ENCODE assay signal across 21 mouse cellular contexts in genomic region chr19:42258031-42258430, GRCm38 (mm10). TPM values are rescaled to one million over a fixed set of nuclear protein-coding genes. Genes with fewer than 3 reads are reported as not detected.
A peak's percentile ranks its signal among the peaks of the same experiment; 100 is the strongest.
DNase-seq lines count a peak whose midpoint lies in the region; ATAC-seq lines count a peak whose summit lies in the region.
"Had no signal": no experiment of that assay in that cellular context is flagged by ENCODE, and none has a peak within 500 bp of the region (broad histone marks: within the 10 kb centered on the region; RNA-seq: fewer than 3 reads in every experiment).

No protein-coding gene starts in this region.

- ATAC-seq in midbrain, embryonic 15.5 days (replicated peaks) = no peak
- ATAC-seq in midbrain, embryonic 11.5 days (ENCODE audit: low FRiP score) = no peak
- no peak for ATAC-seq in granulocyte monocyte progenitor cell, adult 5-6 weeks (replicated peaks; ENCODE audit: poor library complexity, severe bottlenecking)
- ATAC-seq: intestine, postnatal 0 days had no signal

- DNase-seq in midbrain, embryonic 11.5 days (ENCODE audit: low spot score, missing footprints) = no peak
- DNase-seq in NIH3T3 (ENCODE audit: low read depth) = peak; percentile 94
- peak; percentile 87 for DNase-seq in cerebellum, adult 9-10 months
- DNase-seq in telencephalon, adult 2 months (ENCODE audit: low read depth, low spot score) = peak; percentile 46
- no peak for DNase-seq in spleen, postnatal 10 days (ENCODE audit: low spot score in 2 of 2)
- DNase-seq: adrenal gland, postnatal 10 days; gastrocnemius, postnatal 14 days; heart, postnatal 36 days; kidney, postnatal 14 days; liver, embryonic 13.5 days; spleen, adult 18-20 months had no signal

- peaks cover 29% of the 10 kb centered on the region for H3K4me1 ChIP-seq in midbrain, embryonic 15.5 days
- no peaks in the 10 kb centered on the region; the same call in 1 of the 2 replicates for H3K4me1 ChIP-seq in midbrain, embryonic 11.5 days (ENCODE audit: control insufficient read depth, insufficient read depth, low read length)

- no peaks in the 10 kb centered on the region for H3K9me3 ChIP-seq in midbrain, embryonic 15.5 days
- no peaks in the 10 kb centered on the region for H3K9me3 ChIP-seq in midbrain, embryonic 11.5 days (ENCODE audit: control insufficient read depth, low read length)
- H3K9me3 ChIP-seq: embryonic facial prominence, embryonic 13.5 days; limb, embryonic 10.5 days; liver, embryonic 13.5 days; neural tube, embryonic 12.5 days had no signal

- H3K27me3 ChIP-seq in midbrain, embryonic 15.5 days (replicated peaks) = no peaks in the 10 kb centered on the region
- peaks cover 4% of the 10 kb centered on the region; the same call in 1 of the 2 replicates for H3K27me3 ChIP-seq in midbrain, embryonic 11.5 days (ENCODE audit: control insufficient read depth, insufficient read depth, low read length)

- no peak overlapping the region for H3K27ac ChIP-seq in midbrain, embryonic 15.5 days
- no peak overlapping the region for H3K27ac ChIP-seq in midbrain, embryonic 11.5 days (ENCODE audit: low read depth, low read length)
- H3K27ac ChIP-seq: embryonic facial prominence, embryonic 13.5 days; limb, embryonic 10.5 days; liver, embryonic 13.5 days; neural tube, embryonic 12.5 days had no signal

- 0 out of 2 replicates have a peak overlapping the region, but pooled peaks have one; percentile 1 for H3K4me2 ChIP-seq in midbrain, embryonic 15.5 days
- no peak overlapping the region for H3K4me2 ChIP-seq in midbrain, embryonic 11.5 days
- H3K4me2 ChIP-seq: embryonic facial prominence, embryonic 13.5 days; heart, embryonic 11.5 days; liver, embryonic 13.5 days had no signal

- no peak overlapping the region for H3K4me3 ChIP-seq in midbrain, embryonic 15.5 days
- no peak overlapping the region for H3K4me3 ChIP-seq in midbrain, embryonic 11.5 days (ENCODE audit: low read depth, low read length)
- H3K4me3 ChIP-seq: embryonic facial prominence, embryonic 13.5 days; limb, embryonic 10.5 days; liver, embryonic 13.5 days; neural tube, embryonic 12.5 days had no signal

- no peaks in the 10 kb centered on the region; the same call in 1 of the 2 replicates for H3K36me3 ChIP-seq in midbrain, embryonic 15.5 days (replicated peaks)
- no peaks in the 10 kb centered on the region for H3K36me3 ChIP-seq in midbrain, embryonic 11.5 days (ENCODE audit: control insufficient read depth, insufficient read depth, low read length)
- H3K36me3 ChIP-seq: embryonic facial prominence, embryonic 13.5 days; limb, embryonic 10.5 days; liver, embryonic 13.5 days; neural tube, embryonic 12.5 days had no signal

- H3K9ac ChIP-seq in midbrain, embryonic 15.5 days = no peak overlapping the region
- no peak overlapping the region for H3K9ac ChIP-seq in midbrain, embryonic 11.5 days (ENCODE audit: low read length)
- H3K9ac ChIP-seq: embryonic facial prominence, embryonic 13.5 days; liver, embryonic 13.5 days; neural tube, embryonic 12.5 days had no signal

- WGBS in midbrain, embryonic 15.5 days = 80% methylated on average over 3 of the region's 3 CpGs
- 92% methylated on average over 3 of the region's 3 CpGs for WGBS in midbrain, embryonic 11.5 days

RNA-seq across cellular contexts. Expression of gene Golga7b, which starts 10.7 kb away (rescaled TPM):
- 62.7 and 65.5 TPM in 2 replicates for polyA plus RNA-seq in midbrain, embryonic 15.5 days (2015; fragmentation: Nextera tagmentation; extraction: Ambion mirVana)
- 2.3 and 2.8 TPM in 2 replicates for polyA plus RNA-seq in midbrain, embryonic 11.5 days (2014; fragmentation: Nextera tagmentation; extraction: Ambion mirVana)
- total RNA-seq in granulocyte monocyte progenitor cell, adult 5-6 weeks (2014; fragmentation: Nextera tagmentation) = not detected in 2 replicates
- not detected in 2 replicates for total RNA-seq in granulocyte monocyte progenitor cell, adult 5-6 weeks (2017)
- total RNA-seq: megakaryocyte-erythroid progenitor cell, adult 5-6 weeks had no signal
- polyA plus RNA-seq: limb, embryonic 10.5 days; lung, postnatal 0 days had no signal

RNA-seq across cellular contexts. Expression of gene Sfrp5, which starts 56.0 kb away (rescaled TPM):
- 1.1 and 1.3 TPM in 2 replicates for polyA plus RNA-seq in midbrain, embryonic 15.5 days (2015; fragmentation: Nextera tagmentation; extraction: Ambion mirVana)
- 0.11 and 0.14 TPM in 2 replicates for polyA plus RNA-seq in midbrain, embryonic 11.5 days (2014; fragmentation: Nextera tagmentation; extraction: Ambion mirVana)
- not detected in 2 replicates for total RNA-seq in granulocyte monocyte progenitor cell, adult 5-6 weeks (2014; fragmentation: Nextera tagmentation)
- not detected in 2 replicates for total RNA-seq in granulocyte monocyte progenitor cell, adult 5-6 weeks (2017)
- total RNA-seq: layer of hippocampus, postnatal 25 days; megakaryocyte-erythroid progenitor cell, adult 5-6 weeks had no signal
- polyA plus RNA-seq: lung, postnatal 0 days had no signal

Comparison
In these comparisons a context has a peak if more than half of its experiments do, and no peak if none do; other contexts are left out.
1. RNA of gene Golga7b, which starts 10.7 kb away (polyA plus RNA-seq): 62.7 to 65.5 TPM in midbrain, embryonic 15.5 days; 2.3 to 2.8 TPM in midbrain, embryonic 11.5 days; every median in the first group is over 10 times any median in the second.
2. DNase-seq: peak in NIH3T3 (single experiment), cerebellum, adult 9-10 months (single experiment) and telencephalon, adult 2 months (single experiment); none in midbrain, embryonic 11.5 days (single experiment) and spleen, postnatal 10 days (0 of 2).